Mouse (Mus musculus) stomach, postnatal 0 days (tissue): ENCODE data around the gene Tagap. TPM values are rescaled to one million over a fixed set of nuclear protein-coding genes. Genes with fewer than 3 reads are reported as not detected.
A peak's percentile ranks its signal among the peaks of the same experiment; 100 is the strongest.
"Not testable (repeated sequence)": the region's sequence is repeated elsewhere in the genome, so short reads cannot be mapped to it uniquely, and the experiment has no call there.

Source experiments
- ATAC-seq: fragments of 200-750 bp; cut with Nextera tagmentation; 2 replicates; pipeline ENCODE4 v1.8.0; 2017; ENCODE audit not compliant: low FRiP score, low TSS enrichment
- DNase-seq: peaks from one replicate; pipeline ENCODE4 v3.0.0-alpha.2; 2016; ENCODE audit warnings: low spot score
- H3K27ac ChIP-seq: fragments of 300-500 bp; sonication (generic); replicated peaks from 2 replicates; pipeline ENCODE4 v1.5.1; 2014; ENCODE audit warnings: mild to moderate bottlenecking, control low read depth
- H3K27me3 ChIP-seq: fragments of 300-500 bp; sonication (generic); 2 replicates; pipeline ENCODE4 v1.6.1; 2014; ENCODE audit warnings: low read length; ENCODE audit not compliant: control insufficient read depth, insufficient read depth
- H3K36me3 ChIP-seq: fragments of 300-500 bp; sonication (generic); 2 replicates; pipeline ENCODE4 v1.6.1; 2014; ENCODE audit warnings: low read length, mixed read lengths; ENCODE audit not compliant: control insufficient read depth, insufficient read depth
- H3K4me1 ChIP-seq: fragments of 300-500 bp; sonication (generic); replicated peaks from 2 replicates; pipeline ENCODE4 v1.6.1; 2014; ENCODE audit warnings: antibody characterized with exemption; ENCODE audit not compliant: control insufficient read depth, insufficient read depth
- H3K4me2 ChIP-seq: fragments of 300-500 bp; sonication (generic); replicated peaks from 2 replicates; pipeline ENCODE4 v1.6.1; 2014; ENCODE audit warnings: low read depth, mild to moderate bottlenecking, control low read depth, moderate library complexity
- H3K4me3 ChIP-seq: fragments of 300-500 bp; sonication (generic); 2 replicates; pipeline ENCODE4 v1.5.1; 2014; ENCODE audit warnings: low read depth, low read length, control low read depth
- H3K9ac ChIP-seq: fragments of 300-500 bp; sonication (generic); 2 replicates; pipeline ENCODE4 v1.6.1; 2014; ENCODE audit warnings: mild to moderate bottlenecking, low read length, control low read depth, mixed read lengths
- H3K9me3 ChIP-seq: fragments of 300-500 bp; sonication (generic); 2 replicates; pipeline ENCODE4 v1.6.1; 2016; ENCODE audit warnings: low read length; ENCODE audit not compliant: control insufficient read depth
- CTCF ChIP-seq: IDR thresholded peaks from 2 replicates; pipeline ENCODE4 v1.5.1; 2016; ENCODE audit warnings: antibody characterized with exemption, low read depth, mild to moderate bottlenecking, moderate library complexity
- EP300 ChIP-seq: optimal IDR thresholded peaks from 2 replicates; pipeline ENCODE3; 2016; ENCODE audit warnings: antibody characterized with exemption
- WGBS: fragments of 180-500 bp; shearing (Covaris S2); extraction: QIAGEN DNeasy Blood & Tissue Kit; methylation state at CpG from one replicate; pipeline ENCODE4 v1.1.7; 2014; 5-methylcytosine and 5-hydroxymethylcytosine counted together
- polyA plus RNA-seq: library from polyadenylated mRNA; unstranded; fragments of >200 nt; fragmentation: Nextera tagmentation; extraction: Ambion mirVana; gene quantifications from 2 replicates; pipeline ENCODE4 v1.2.1, GENCODE M21; 2015

Gene Tagap
- polyA plus RNA-seq, 1 experiment from 2014 or later = 0.61 TPM

- Histone ChIP-seq H3K36me3 (no peaks in the 10 kb centered on the region), H3K4me1 (no peaks in the 10 kb centered on the region), H3K4me3 (no peak overlapping the region), H3K9me3 (no peaks in the 10 kb centered on the region), H3K27me3 (no peaks in the 10 kb centered on the region), H3K4me2 (no peak overlapping the region), H3K27ac (no peak overlapping the region), H3K9ac (no peak overlapping the region)
- DNase-seq = peak; percentile 53
- 42% methylated on average over 8 of the region's 8 CpGs for WGBS
- no peak for TF ChIP-seq EP300
- peak; percentile 74 for TF ChIP-seq CTCF
- 0 out of 2 replicates have a peak, but pooled peaks have one; percentile 57 for ATAC-seq
These were observed 13.8 kb downstream of the Tagap start for GRCm38 (mm10) chr17:7939640-7940039.

GRCm38 (mm10) chr17:7945117-7946052 lies 19.6 kb downstream of the Tagap start, which contains the start of gene Rsph3a:
TSS of gene Rsph3a (plus strand) at chr17:7945614.
- ATAC-seq (peak; percentile 98), DNase-seq (peak; percentile 93)
- H3K27me3 ChIP-seq, H3K9me3 ChIP-seq, H3K4me1 ChIP-seq, H3K36me3 ChIP-seq: not testable (repeated sequence)
- peak within 1 kb of the TSS; percentile 54 for H3K4me3 ChIP-seq
- H3K9ac ChIP-seq = peak within 1 kb of the TSS; percentile 59
- peak within 1 kb of the TSS; percentile 23 for H3K4me2 ChIP-seq
- 3% methylated on average over 56 of the region's 58 CpGs for WGBS
- peak; percentile 32 for TF ChIP-seq CTCF
- H3K27ac ChIP-seq = peak within 1 kb of the TSS; percentile 94

GRCm38 (mm10) chr17:7946053-7946627 lies 20.3 kb downstream of the Tagap start:
- H3K36me3 ChIP-seq, H3K27me3 ChIP-seq, DNase-seq, H3K4me1 ChIP-seq, H3K9me3 ChIP-seq, ATAC-seq: not testable (repeated sequence)
- H3K4me2 ChIP-seq = peak overlapping the region; percentile 23
- peak overlapping the region; percentile 54 for H3K4me3 ChIP-seq
- H3K27ac ChIP-seq = peak overlapping the region; percentile 94
- peak overlapping the region; percentile 41; the same call in 1 of the 2 replicates for H3K9ac ChIP-seq
- under 1% methylated on average over 18 of the region's 27 CpGs for WGBS

- ATAC-seq = peak; percentile 78
- H3K4me1 ChIP-seq, H3K9me3 ChIP-seq, H3K27me3 ChIP-seq, H3K27ac ChIP-seq, DNase-seq, H3K4me2 ChIP-seq, H3K9ac ChIP-seq, H3K36me3 ChIP-seq, H3K4me3 ChIP-seq: not testable (repeated sequence)
- no CpG with 5 or more reads among the region's 4 CpGs for WGBS
These were observed 25.5 kb downstream of the Tagap start for GRCm38 (mm10) chr17:7951333-7951732.

GRCm38 (mm10) chr17:7957242-7957641 lies 31.4 kb downstream of the Tagap start:
- H3K9ac ChIP-seq, H3K4me1 ChIP-seq, H3K27ac ChIP-seq, H3K9me3 ChIP-seq, H3K4me3 ChIP-seq, H3K27me3 ChIP-seq, DNase-seq, H3K36me3 ChIP-seq, H3K4me2 ChIP-seq, ATAC-seq: not testable (repeated sequence)
- 82% methylated on average over 8 of the region's 9 CpGs for WGBS

- H3K36me3 ChIP-seq, DNase-seq, H3K9ac ChIP-seq, H3K4me1 ChIP-seq, H3K27ac ChIP-seq, ATAC-seq, H3K27me3 ChIP-seq, H3K4me3 ChIP-seq, H3K9me3 ChIP-seq, H3K4me2 ChIP-seq: not testable (repeated sequence)
- WGBS = 83% methylated on average over 4 of the region's 4 CpGs
These were observed 37.5 kb downstream of the Tagap start for GRCm38 (mm10) chr17:7963333-7963732.

- not testable (repeated sequence) for H3K9me3 ChIP-seq, H3K4me3 ChIP-seq, ATAC-seq, H3K27me3 ChIP-seq, H3K4me2 ChIP-seq, H3K36me3 ChIP-seq, DNase-seq, H3K9ac ChIP-seq, H3K27ac ChIP-seq, H3K4me1 ChIP-seq
- WGBS = 82% methylated on average over 2 of the region's 2 CpGs
These were observed 38.6 kb downstream of the Tagap start for GRCm38 (mm10) chr17:7964398-7964797.

- WGBS = 88% methylated on average over 3 of the region's 5 CpGs
- not testable (repeated sequence) for H3K9me3 ChIP-seq
These were observed 42.7 kb downstream of the Tagap start for GRCm38 (mm10) chr17:7968490-7968889.

More at GRCm38 (mm10) chr17:7968490-7968889, 42.7 kb downstream of the Tagap start:
- H3K27ac ChIP-seq, H3K9ac ChIP-seq, H3K4me2 ChIP-seq, H3K4me3 ChIP-seq, H3K4me1 ChIP-seq, DNase-seq, H3K27me3 ChIP-seq, H3K36me3 ChIP-seq: not testable (repeated sequence)
- peak; percentile 96 for ATAC-seq
